Mouse (Mus musculus) kidney, embryonic 15.5 days (tissue): ENCODE measurements at regions not wholly inside any gene's neighbourhood (a gene's known extent, or its start where the extent isn't known, plus 50 kb on each side); places are given as distances from the start of the nearest gene placed in this dataset.

Experiments
- ATAC-seq: fragments of 200-750 bp; cut with Nextera tagmentation; replicated peaks from 2 replicates; pipeline ENCODE4 v1.8.0; 2017; ENCODE audit warnings: moderate TSS enrichment; ENCODE audit not compliant: low FRiP score
- H3K27ac ChIP-seq: fragments of 300-500 bp; sonication (generic); 2 replicates; pipeline ENCODE4 v1.5.1; 2015; ENCODE audit warnings: mild to moderate bottlenecking, inconsistent platforms
- H3K27me3 ChIP-seq: fragments of 300-500 bp; sonication (generic); 2 replicates; pipeline ENCODE4 v1.6.1; 2015; ENCODE audit warnings: inconsistent platforms
- H3K36me3 ChIP-seq: fragments of 300-500 bp; sonication (generic); 2 replicates; pipeline ENCODE4 v1.6.1; 2015; ENCODE audit warnings: inconsistent platforms
- H3K4me1 ChIP-seq: fragments of 300-500 bp; sonication (generic); 2 replicates; pipeline ENCODE4 v1.6.1; 2015; ENCODE audit warnings: inconsistent platforms
- H3K4me2 ChIP-seq: fragments of 300-500 bp; sonication (generic); 2 replicates; pipeline ENCODE4 v1.6.1; 2015; ENCODE audit warnings: moderate library complexity, mild to moderate bottlenecking, inconsistent platforms
- H3K4me3 ChIP-seq: fragments of 300-500 bp; sonication (generic); replicated peaks from 2 replicates; pipeline ENCODE4 v1.5.1; 2015; ENCODE audit warnings: mild to moderate bottlenecking, inconsistent platforms
- H3K9ac ChIP-seq: fragments of 300-500 bp; sonication (generic); 2 replicates; pipeline ENCODE4 v1.6.1; 2015; ENCODE audit warnings: mild to moderate bottlenecking, inconsistent platforms
- H3K9me3 ChIP-seq: fragments of 300-500 bp; sonication (generic); replicated peaks from 2 replicates; pipeline ENCODE4 v1.6.1; 2016; ENCODE audit warnings: inconsistent platforms
- WGBS: fragments of 180-500 bp; shearing (Covaris S2); methylation state at CpG from one replicate; pipeline ENCODE4 v1.1.7; 2015; ENCODE audit warnings: mixed read lengths; 5-methylcytosine and 5-hydroxymethylcytosine counted together

GRCm38 (mm10) chr9:78925977-78926593 is 310.7 kb downstream of the Cd109 start:
- H3K4me2 ChIP-seq = no peak overlapping the region
- no peak overlapping the region for H3K4me3 ChIP-seq
- no peak overlapping the region for H3K9ac ChIP-seq
- no peaks in the 10 kb centered on the region for H3K27me3 ChIP-seq
- H3K9me3 ChIP-seq = no peaks in the 10 kb centered on the region
- no peaks in the 10 kb centered on the region for H3K36me3 ChIP-seq
- 64% methylated on average over 7 of the region's 7 CpGs for WGBS
- no peak overlapping the region for H3K27ac ChIP-seq
- no peaks in the 10 kb centered on the region for H3K4me1 ChIP-seq
- ATAC-seq = no peak

- Histone ChIP-seq H3K27ac (no peak overlapping the region), H3K27me3 (no peaks in the 10 kb centered on the region), H3K4me3 (no peak overlapping the region), H3K9ac (no peak overlapping the region), H3K4me2 (no peak overlapping the region), H3K36me3 (no peaks in the 10 kb centered on the region), H3K4me1 (no peaks in the 10 kb centered on the region), H3K9me3 (no peaks in the 10 kb centered on the region)
- ATAC-seq = no peak
Measured at GRCm38 (mm10) chr9:78941648-78942047, 326.3 kb downstream of the Cd109 start.

GRCm38 (mm10) chr9:78964813-78965212 is 349.5 kb downstream of the Cd109 start:
- ATAC-seq = no peak
- WGBS = 21% methylated on average over 1 of the region's 1 CpGs
- Histone ChIP-seq H3K4me1 (no peaks in the 10 kb centered on the region), H3K4me3 (no peak overlapping the region), H3K9ac (no peak overlapping the region), H3K27ac (no peak overlapping the region; the same call in 1 of the 2 replicates), H3K9me3 (no peaks in the 10 kb centered on the region), H3K36me3 (no peaks in the 10 kb centered on the region), H3K4me2 (no peak overlapping the region), H3K27me3 (no peaks in the 10 kb centered on the region)

- no peak for ATAC-seq
- H3K4me3 ChIP-seq = no peak overlapping the region
- H3K4me2 ChIP-seq = no peak overlapping the region
- no peak overlapping the region for H3K9ac ChIP-seq
- no peaks in the 10 kb centered on the region for H3K27me3 ChIP-seq
- no peaks in the 10 kb centered on the region for H3K9me3 ChIP-seq
- H3K27ac ChIP-seq = no peak overlapping the region; the same call in 1 of the 2 replicates
- H3K4me1 ChIP-seq = no peaks in the 10 kb centered on the region
- no peaks in the 10 kb centered on the region for H3K36me3 ChIP-seq
- 70% methylated on average over 14 of the region's 14 CpGs for WGBS
Measured at GRCm38 (mm10) chr9:78965226-78965950, 350.0 kb downstream of the Cd109 start.

- Histone ChIP-seq H3K27me3 (no peaks in the 10 kb centered on the region), H3K36me3 (no peaks in the 10 kb centered on the region), H3K9ac (no peak overlapping the region), H3K4me3 (no peak overlapping the region), H3K27ac (no peak overlapping the region), H3K4me1 (no peaks in the 10 kb centered on the region), H3K9me3 (no peaks in the 10 kb centered on the region), H3K4me2 (no peak overlapping the region)
- no peak for ATAC-seq
- WGBS = 82% methylated on average over 3 of the region's 3 CpGs
Measured at GRCm38 (mm10) chr9:78971731-78972130, 356.4 kb downstream of the Cd109 start.

GRCm38 (mm10) chr9:78983734-78984133 is 368.4 kb downstream of the Cd109 start:
- H3K4me2 ChIP-seq = no peak overlapping the region
- H3K9me3 ChIP-seq = no peaks in the 10 kb centered on the region
- H3K27me3 ChIP-seq = no peaks in the 10 kb centered on the region
- no peak overlapping the region for H3K9ac ChIP-seq
- H3K27ac ChIP-seq = no peak overlapping the region
- no peaks in the 10 kb centered on the region for H3K4me1 ChIP-seq
- 83% methylated on average over 2 of the region's 2 CpGs for WGBS
- ATAC-seq = no peak
- H3K36me3 ChIP-seq = no peaks in the 10 kb centered on the region
- H3K4me3 ChIP-seq = no peak overlapping the region

- 67% methylated on average over 5 of the region's 5 CpGs for WGBS
- peak overlapping the region; percentile 57 for H3K27ac ChIP-seq
- H3K4me3 ChIP-seq = no peak overlapping the region
- H3K9ac ChIP-seq = no peak overlapping the region
- H3K36me3 ChIP-seq = no peaks in the 10 kb centered on the region
- no peaks in the 10 kb centered on the region for H3K4me1 ChIP-seq
- ATAC-seq = peak; percentile 71
- no peak overlapping the region for H3K4me2 ChIP-seq
- H3K9me3 ChIP-seq = no peaks in the 10 kb centered on the region
- H3K27me3 ChIP-seq = no peaks in the 10 kb centered on the region
Measured at GRCm38 (mm10) chr9:78985184-78985864, 370.0 kb downstream of the Cd109 start.

GRCm38 (mm10) chr9:78991310-78991709 is 376.0 kb downstream of the Cd109 start:
- WGBS = 25% methylated on average over 4 of the region's 4 CpGs
- Histone ChIP-seq H3K4me2 (no peak overlapping the region), H3K4me3 (no peak overlapping the region), H3K36me3 (no peaks in the 10 kb centered on the region), H3K27ac (no peak overlapping the region), H3K9ac (no peak overlapping the region), H3K9me3 (no peaks in the 10 kb centered on the region), H3K27me3 (no peaks in the 10 kb centered on the region), H3K4me1 (no peaks in the 10 kb centered on the region)
- ATAC-seq = peak; percentile 82

- H3K9ac ChIP-seq = no peak overlapping the region
- no peak overlapping the region for H3K4me3 ChIP-seq
- no peaks in the 10 kb centered on the region for H3K4me1 ChIP-seq
- H3K27me3 ChIP-seq = no peaks in the 10 kb centered on the region
- ATAC-seq = no peak
- no peak overlapping the region for H3K4me2 ChIP-seq
- no peaks in the 10 kb centered on the region for H3K9me3 ChIP-seq
- no peaks in the 10 kb centered on the region for H3K36me3 ChIP-seq
- no peak overlapping the region for H3K27ac ChIP-seq
Measured at GRCm38 (mm10) chr9:79001081-79001480, 385.7 kb downstream of the Cd109 start.

- Histone ChIP-seq H3K27me3 (no peaks in the 10 kb centered on the region), H3K9ac (no peak overlapping the region), H3K36me3 (no peaks in the 10 kb centered on the region), H3K4me2 (no peak overlapping the region), H3K4me3 (no peak overlapping the region), H3K9me3 (no peaks in the 10 kb centered on the region), H3K4me1 (no peaks in the 10 kb centered on the region), H3K27ac (no peak overlapping the region; the same call in 1 of the 2 replicates)
- ATAC-seq = no peak
- 71% methylated on average over 1 of the region's 1 CpGs for WGBS
Measured at GRCm38 (mm10) chr9:79001930-79002329, 386.6 kb downstream of the Cd109 start.

GRCm38 (mm10) chr9:79004296-79004980 is 389.1 kb downstream of the Cd109 start:
- Histone ChIP-seq H3K9me3 (no peaks in the 10 kb centered on the region), H3K27ac (no peak overlapping the region), H3K27me3 (no peaks in the 10 kb centered on the region), H3K36me3 (no peaks in the 10 kb centered on the region), H3K4me1 (no peaks in the 10 kb centered on the region), H3K4me2 (no peak overlapping the region), H3K9ac (no peak overlapping the region), H3K4me3 (no peak overlapping the region)
- ATAC-seq = no peak
- WGBS = 87% methylated on average over 3 of the region's 3 CpGs

GRCm38 (mm10) chr9:79022291-79022690 is 406.9 kb downstream of the Cd109 start:
- 88% methylated on average over 2 of the region's 2 CpGs for WGBS
- Histone ChIP-seq H3K4me3 (no peak overlapping the region), H3K4me1 (no peaks in the 10 kb centered on the region), H3K9me3 (no peaks in the 10 kb centered on the region), H3K9ac (no peak overlapping the region), H3K27ac (no peak overlapping the region), H3K27me3 (no peaks in the 10 kb centered on the region), H3K36me3 (no peaks in the 10 kb centered on the region), H3K4me2 (no peak overlapping the region)
- no peak for ATAC-seq
